Mouse (Mus musculus): ENCODE data around the gene Naga. TPM values are rescaled to one million over a fixed set of nuclear protein-coding genes. Genes with fewer than 3 reads are reported as not detected.

The Naga gene
- total RNA-seq, 1 experiment from 2014 or later: 51.1 TPM

DNA sequence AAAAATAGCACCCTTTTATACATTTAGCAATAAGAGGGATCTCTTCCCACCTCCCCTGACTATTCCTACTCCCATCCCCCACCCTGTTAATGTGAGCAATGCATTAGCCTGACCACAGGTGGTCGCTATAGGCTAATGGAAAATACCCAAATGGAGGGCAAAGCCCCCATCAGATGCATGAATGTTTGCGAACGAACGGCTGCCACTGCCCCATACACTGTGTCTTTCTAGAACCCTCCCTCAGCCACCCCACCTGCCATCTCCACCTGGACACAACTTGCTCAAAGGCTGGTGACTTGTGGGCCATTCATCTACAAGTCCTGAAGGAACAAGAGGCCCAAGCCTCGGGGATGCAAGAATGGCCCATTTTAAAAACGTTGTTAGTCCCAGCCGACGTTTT, 44.7 kb downstream of the Naga start:
- ATAC-seq (replicated peaks in 1 of 2; ENCODE audit: insufficient read depth in 1 of 2, low FRiP score in 2 of 2, low TSS enrichment in 1 of 2, low read depth in 1 of 2, poor library complexity in 2 of 2, severe bottlenecking in 2 of 2): no peak; a peak in 1 of 4 replicates

GRCm38 (mm10) chr15:82293271-82293711, 45.4 kb downstream of the Naga start:
- ATAC-seq (replicated peaks in 1 of 2; ENCODE audit: insufficient read depth in 1 of 2, low FRiP score in 2 of 2, low TSS enrichment in 1 of 2, low read depth in 1 of 2, poor library complexity in 2 of 2, severe bottlenecking in 2 of 2): 0 out of 4 replicates have a peak, but pooled peaks of 1 of the 2 experiments have one; percentile 21

DNA sequence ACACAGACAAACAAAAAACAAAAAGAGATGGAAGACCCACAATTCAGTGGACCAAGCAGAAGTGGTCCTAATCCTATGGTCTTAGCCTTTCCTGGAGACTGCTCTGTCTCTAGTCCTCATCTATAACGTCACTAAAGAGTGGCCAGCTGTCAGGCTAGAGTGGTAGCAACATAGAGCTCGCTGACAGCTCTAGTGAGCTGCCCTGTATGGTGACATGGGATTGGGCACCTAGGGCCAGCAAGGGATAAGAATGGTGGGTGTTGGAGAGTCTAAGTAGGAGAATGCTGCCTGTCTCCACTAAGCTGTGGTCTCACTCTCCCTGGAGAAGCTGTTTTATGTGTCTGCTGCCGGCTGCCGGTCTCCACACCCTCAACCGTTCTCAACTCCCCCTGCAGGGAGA, 45.9 kb downstream of the Naga start:
- no peak for ATAC-seq (replicated peaks in 1 of 2; ENCODE audit: insufficient read depth in 1 of 2, low FRiP score in 2 of 2, low TSS enrichment in 1 of 2, low read depth in 1 of 2, poor library complexity in 2 of 2, severe bottlenecking in 2 of 2)

DNA sequence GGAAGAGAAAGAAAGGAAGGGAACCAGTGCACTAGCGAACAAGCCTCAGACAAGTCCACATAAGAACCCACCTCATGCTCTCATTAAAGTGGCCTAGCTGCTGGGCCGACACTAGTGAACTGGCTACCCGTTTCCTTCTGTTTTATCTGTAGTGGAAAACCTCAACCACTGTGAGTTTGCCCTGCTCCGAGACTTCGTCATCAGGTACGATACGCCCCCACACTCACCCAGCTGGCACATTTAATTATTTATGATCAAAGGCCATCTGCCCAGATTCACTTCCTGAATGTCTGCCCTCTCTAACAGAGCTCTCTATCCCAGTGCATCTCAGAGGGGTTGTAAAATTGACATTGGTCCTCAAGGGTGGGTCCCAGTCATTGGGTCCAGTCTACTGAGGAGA, 48.5 kb downstream of the Naga start:
- no peak for ATAC-seq (replicated peaks in 1 of 2; ENCODE audit: insufficient read depth in 1 of 2, low FRiP score in 2 of 2, low TSS enrichment in 1 of 2, low read depth in 1 of 2, poor library complexity in 2 of 2, severe bottlenecking in 2 of 2)

DNA sequence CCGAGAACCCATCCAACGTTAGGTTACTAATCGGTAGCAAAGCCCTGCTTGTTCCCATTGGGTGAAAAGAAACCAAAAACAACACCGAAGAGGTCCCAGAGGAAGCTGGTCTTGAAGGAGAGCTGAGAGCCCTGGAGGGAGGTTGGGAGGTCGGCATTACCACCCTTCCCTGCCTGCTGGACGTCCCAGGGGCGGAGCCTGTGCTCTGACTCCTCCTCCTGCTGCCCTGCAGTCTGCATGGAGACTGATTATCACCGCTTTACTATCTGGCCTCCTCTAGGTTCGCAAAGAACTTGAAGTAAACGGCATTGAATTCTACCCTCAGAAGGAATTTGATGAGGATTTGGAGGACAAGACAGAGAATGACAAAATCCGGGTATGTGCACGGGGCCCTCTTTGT, 52.6 kb downstream of the Naga start:
- 0 out of 4 replicates have a peak, but pooled peaks of 1 of the 2 experiments have one; percentile 27 for ATAC-seq (replicated peaks in 1 of 2; ENCODE audit: insufficient read depth in 1 of 2, low FRiP score in 2 of 2, low TSS enrichment in 1 of 2, low read depth in 1 of 2, poor library complexity in 2 of 2, severe bottlenecking in 2 of 2)

DNA sequence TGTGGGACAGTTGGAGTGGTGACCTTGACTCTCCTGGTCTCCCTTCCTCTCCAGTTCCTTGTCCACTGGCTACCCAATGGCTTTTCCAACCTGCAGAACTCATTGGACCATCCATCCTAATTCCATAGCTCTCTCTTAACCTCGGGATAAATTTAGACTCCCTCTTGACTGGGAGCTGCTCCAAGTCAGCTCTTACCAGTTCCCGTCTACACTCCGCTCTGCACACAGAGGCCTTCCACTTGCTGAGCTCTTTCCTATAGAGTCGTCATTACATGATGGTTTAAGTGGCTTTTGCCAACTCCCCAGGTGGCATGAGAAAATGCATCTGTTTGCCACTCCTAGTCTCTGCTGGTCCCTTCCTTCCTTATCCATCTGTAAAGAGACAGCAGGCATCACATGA, 58.1 kb downstream of the Naga start:
- no peak for ATAC-seq (replicated peaks in 1 of 2; ENCODE audit: insufficient read depth in 1 of 2, low FRiP score in 2 of 2, low TSS enrichment in 1 of 2, low read depth in 1 of 2, poor library complexity in 2 of 2, severe bottlenecking in 2 of 2)

Other genes starting within 250 kb of the Naga start
- 15.9 and 20.8 TPM in 2 replicates for gene Ccdc134, start 211.0 kb downstream of the Naga start, total RNA-seq (2017)
- 64.0 and 83.8 TPM in 2 replicates for gene Srebf2, start 191.7 kb downstream of the Naga start, total RNA-seq (2017)
- 9.3 and 13.6 TPM in 2 replicates for gene Shisa8, start 126.1 kb downstream of the Naga start, total RNA-seq (2017)
- 9.2 and 10.6 TPM in 2 replicates for gene Tnfrsf13c, start 114.6 kb downstream of the Naga start, total RNA-seq (2017)
- gene Cenpm, start 94.2 kb downstream of the Naga start, total RNA-seq (2017): 15.6 and 25.6 TPM in 2 replicates
- not detected in 2 replicates for gene 1500009C09Rik, start 86.5 kb downstream of the Naga start, total RNA-seq (2017)
- gene Sept3, start 64.0 kb downstream of the Naga start, total RNA-seq (2017): 1.1 TPM in 2 replicates
- not detected in 2 replicates for gene Wbp2nl, start 40.0 kb downstream of the Naga start, total RNA-seq (2017)
- 8.5 and 13.6 TPM in 2 replicates for gene Pheta2, start within 50 bp of the Naga start, total RNA-seq (2017)
- gene Smdt1, start within 50 bp of the Naga start, total RNA-seq (2017): 53.4 and 61.4 TPM in 2 replicates
- 90.5 and 185 TPM in 2 replicates for gene Ndufa6, start 15.4 kb upstream of the Naga start, total RNA-seq (2017)
- 0.10 and 1.1 TPM in 2 replicates for gene Cyp2d22, start 41.3 kb upstream of the Naga start, total RNA-seq (2017)
- gene Cyp2d11, start 55.1 kb upstream of the Naga start, total RNA-seq (2017): not detected in 2 replicates
- gene Cyp2d10, start 68.3 kb upstream of the Naga start, total RNA-seq (2017): not detected in 2 replicates
- gene Cyp2d9, start 94.5 kb upstream of the Naga start, total RNA-seq (2017): not detected in 2 replicates
- not detected in 2 replicates for gene Cyp2d12, start 216.1 kb upstream of the Naga start, total RNA-seq (2017)

Data from hematopoietic stem cell, adult 5-6 weeks (primary cell).